Mouse (Mus musculus) testis, adult 2 months (tissue): ENCODE measurements at regions not wholly inside any gene's neighbourhood (a gene's known extent, or its start where the extent isn't known, plus 50 kb on each side); places are given as distances from the start of the nearest gene placed in this dataset.

ENCODE experiments used
- CTCF ChIP-seq: fragments of 200-500 bp; IDR thresholded peaks from 2 replicates; pipeline ENCODE4 v1.5.1; 2012; ENCODE audit warnings: low read depth, mild to moderate bottlenecking, inconsistent platforms, low read length, moderate library complexity; ENCODE audit not compliant: control insufficient read depth, insufficient read depth, insufficient replicate concordance
- POLR2A ChIP-seq: fragments of 200-500 bp; IDR thresholded peaks from 2 replicates; pipeline ENCODE4 v1.6.1; 2012; ENCODE audit warnings: low read depth, mild to moderate bottlenecking, inconsistent platforms, low read length, moderate library complexity; ENCODE audit not compliant: control insufficient read depth

DNA sequence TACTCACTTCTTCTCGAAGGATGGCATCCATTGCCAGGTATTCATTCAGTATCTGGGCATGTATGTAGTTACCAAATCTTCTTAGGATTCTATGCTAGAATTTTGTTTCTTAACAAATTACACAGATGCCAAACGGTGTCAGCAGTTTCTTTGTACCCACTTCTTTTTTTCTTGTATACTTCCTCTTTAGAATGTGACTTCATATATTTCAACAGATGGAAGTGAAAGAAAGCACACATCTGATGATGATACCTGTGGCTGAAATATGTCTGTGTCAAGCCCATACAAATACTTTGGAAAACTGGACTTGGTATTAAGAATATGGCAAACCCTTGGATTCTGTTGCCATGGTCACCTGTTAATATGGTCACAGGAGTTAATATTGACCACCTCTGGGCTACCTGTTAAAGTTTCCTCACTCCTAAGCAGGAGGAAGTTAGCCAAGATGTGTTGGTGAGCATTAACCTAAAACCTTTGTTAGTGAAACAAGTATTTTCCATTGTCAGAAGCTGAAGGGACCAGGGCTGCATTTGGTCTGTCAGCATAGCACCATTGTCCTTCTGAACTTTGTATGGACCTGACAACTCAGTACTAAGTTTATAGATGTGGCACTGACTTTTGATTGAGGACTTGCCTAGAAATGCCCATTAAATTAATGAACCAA lies 269.8 kb upstream of the Tbl1xr1 start:
- TF ChIP-seq CTCF: no peak
- TF ChIP-seq POLR2A: no peak
